Mouse (Mus musculus) WW6 (cell line): ENCODE data around the gene Bex1.
"Not testable (repeated sequence)": the region's sequence is repeated elsewhere in the genome, so short reads cannot be mapped to it uniquely, and the experiment has no call there.

Source experiments
- DNase-seq: peaks from one replicate; pipeline ENCODE4 v3.0.0-alpha.2; 2013; ENCODE audit warnings: low read depth, low spot score

Gene Bex1

GRCm38 (mm10) chrX:136214729-136215677 is at the start of gene Bex1, which contains the start of gene Tceal7:
TSS of gene Bex1 (minus strand) at chrX:136215513.
TSS of gene Tceal7 (plus strand) at chrX:136214779.
- not testable (repeated sequence) for DNase-seq

GRCm38 (mm10) chrX:136252023-136252729 is 36.9 kb upstream of the Bex1 start:
- DNase-seq, result no peak

- DNase-seq, result no peak
These were observed 34.4 kb upstream of the Bex1 start for GRCm38 (mm10) chrX:136249671-136250070.

- no peak for DNase-seq
These were observed 33.5 kb upstream of the Bex1 start for GRCm38 (mm10) chrX:136248811-136249210.

GRCm38 (mm10) chrX:136245521-136246071 is 30.3 kb upstream of the Bex1 start:
- DNase-seq, result no peak

GRCm38 (mm10) chrX:136244574-136245229 is 29.4 kb upstream of the Bex1 start, which contains the start of gene Tceal9:
TSS of gene Tceal9 (plus strand) at chrX:136245079.
- DNase-seq, result no peak

GRCm38 (mm10) chrX:136243181-136243580 is 27.9 kb upstream of the Bex1 start:
- DNase-seq, result no peak

GRCm38 (mm10) chrX:136238118-136238517 is 22.8 kb upstream of the Bex1 start:
- DNase-seq, result no peak

- no peak for DNase-seq
These were observed 12.5 kb upstream of the Bex1 start for GRCm38 (mm10) chrX:136227768-136228167.

- no peak for DNase-seq
These were observed 8.4 kb upstream of the Bex1 start for GRCm38 (mm10) chrX:136223714-136224113.

- DNase-seq, result no peak
These were observed 990 bp upstream of the Bex1 start for GRCm38 (mm10) chrX:136216303-136216702.

- DNase-seq, result no peak
These were observed 1.9 kb downstream of the Bex1 start for GRCm38 (mm10) chrX:136213396-136213795.

GRCm38 (mm10) chrX:136204406-136204805 is 10.9 kb downstream of the Bex1 start:
- no peak for DNase-seq

GRCm38 (mm10) chrX:136203664-136204066 is 11.6 kb downstream of the Bex1 start, which contains the start of gene Tceal5:
TSS of gene Tceal5 (minus strand) at chrX:136203876.
- no peak for DNase-seq

- no peak for DNase-seq
These were observed 12.1 kb downstream of the Bex1 start for GRCm38 (mm10) chrX:136203257-136203656.

- DNase-seq, result no peak
These were observed 18.4 kb downstream of the Bex1 start for GRCm38 (mm10) chrX:136196873-136197272.

GRCm38 (mm10) chrX:136195193-136195944 is 19.9 kb downstream of the Bex1 start:
- no peak for DNase-seq

GRCm38 (mm10) chrX:136183107-136183506 is 32.2 kb downstream of the Bex1 start:
- no peak for DNase-seq

- no peak for DNase-seq
These were observed 34.3 kb downstream of the Bex1 start for GRCm38 (mm10) chrX:136180897-136181553.

GRCm38 (mm10) chrX:136172786-136173185 is 42.5 kb downstream of the Bex1 start:
- DNase-seq, result no peak
